Mouse (Mus musculus): Measurements from ENCODE around the gene Rps6ka2. TPM values are rescaled to one million over a fixed set of nuclear protein-coding genes. Genes with fewer than 3 reads are reported as not detected.
"Not testable (repeated sequence)": the region's sequence is repeated elsewhere in the genome, so short reads cannot be mapped to it uniquely, and the experiment has no call there.

The Rps6ka2 gene
- total RNA-seq, 2 experiments from 2014 or later = 59.6 to 60.0 TPM

GRCm38 (mm10) chr17:7265705-7266368, 95.9 kb downstream of the Rps6ka2 start:
- DNase-seq (ENCODE audit: low spot score in 2 of 2) = no peak

GRCm38 (mm10) chr17:7267843-7268242, 97.9 kb downstream of the Rps6ka2 start:
- peak; percentile 40 to 57 for DNase-seq (ENCODE audit: low spot score in 2 of 2)

GRCm38 (mm10) chr17:7269151-7269806, 99.4 kb downstream of the Rps6ka2 start:
- peak in 1 of 2 experiments; percentile 26 for DNase-seq (ENCODE audit: low spot score in 2 of 2)

GRCm38 (mm10) chr17:7270506-7270905, 100.6 kb downstream of the Rps6ka2 start:
- no peak for DNase-seq (ENCODE audit: low spot score in 2 of 2)

- no peak for DNase-seq (ENCODE audit: low spot score in 2 of 2)
Measured at GRCm38 (mm10) chr17:7271522-7272134, 101.7 kb downstream of the Rps6ka2 start.

GRCm38 (mm10) chr17:7273054-7273453, 103.1 kb downstream of the Rps6ka2 start:
- DNase-seq (ENCODE audit: low spot score in 2 of 2) = no peak

GRCm38 (mm10) chr17:7273785-7274184, 103.9 kb downstream of the Rps6ka2 start:
- no peak for DNase-seq (ENCODE audit: low spot score in 2 of 2)

- no peak for DNase-seq (ENCODE audit: low spot score in 2 of 2)
Measured at GRCm38 (mm10) chr17:7278702-7279242, 108.9 kb downstream of the Rps6ka2 start.

GRCm38 (mm10) chr17:7279251-7279650, 109.3 kb downstream of the Rps6ka2 start:
- DNase-seq (ENCODE audit: low spot score in 2 of 2) = no peak

- no peak for DNase-seq (ENCODE audit: low spot score in 2 of 2)
Measured at GRCm38 (mm10) chr17:7284297-7284910, 114.5 kb downstream of the Rps6ka2 start.

- DNase-seq (ENCODE audit: low spot score in 2 of 2) = no peak
Measured at GRCm38 (mm10) chr17:7285292-7285691, 115.4 kb downstream of the Rps6ka2 start.

GRCm38 (mm10) chr17:7286422-7287050, 116.6 kb downstream of the Rps6ka2 start:
- DNase-seq (ENCODE audit: low spot score in 2 of 2) = no peak

- DNase-seq (ENCODE audit: low spot score in 2 of 2) = no peak
Measured at GRCm38 (mm10) chr17:7292012-7292684, 122.2 kb downstream of the Rps6ka2 start.

GRCm38 (mm10) chr17:7306278-7307196, 136.6 kb downstream of the Rps6ka2 start:
- peak; percentile 38 to 58 for DNase-seq (ENCODE audit: low spot score in 2 of 2)

- DNase-seq (ENCODE audit: low spot score in 2 of 2) = not testable (repeated sequence)
Measured at GRCm38 (mm10) chr17:7315693-7316382, 145.9 kb downstream of the Rps6ka2 start.

- DNase-seq (ENCODE audit: low spot score in 2 of 2) = not testable (repeated sequence)
Measured at GRCm38 (mm10) chr17:7319789-7320188, 149.9 kb downstream of the Rps6ka2 start.

- not testable (repeated sequence) for DNase-seq (ENCODE audit: low spot score in 2 of 2)
Measured at GRCm38 (mm10) chr17:7324346-7324745, 154.4 kb downstream of the Rps6ka2 start, which contains the start of gene Tcp10a. Gene Tcp10a (plus strand): TSS chr17:7324646.

GRCm38 (mm10) chr17:7326415-7326814, 156.5 kb downstream of the Rps6ka2 start:
- not testable (repeated sequence) for DNase-seq (ENCODE audit: low spot score in 2 of 2)

GRCm38 (mm10) chr17:7332745-7333144, 162.8 kb downstream of the Rps6ka2 start:
- DNase-seq (ENCODE audit: low spot score in 2 of 2) = not testable (repeated sequence)

All from left cerebral cortex, adult 18-20 months (tissue).